Mouse (Mus musculus): ENCODE results near the gene Tmem268.

The Tmem268 gene

GRCm38 (mm10) chr4:63555111-63555510 is 3.5 kb upstream of the Tmem268 start:
- no peak for DNase-seq (ENCODE audit: low spot score in 2 of 2)

GRCm38 (mm10) chr4:63556665-63557064 is 1.9 kb upstream of the Tmem268 start:
- no peak for DNase-seq (ENCODE audit: low spot score in 2 of 2)

GRCm38 (mm10) chr4:63557124-63558059 is 1.2 kb upstream of the Tmem268 start:
- no peak for DNase-seq (ENCODE audit: low spot score in 2 of 2)

GRCm38 (mm10) chr4:63559127-63559697 is 631 bp downstream of the Tmem268 start:
- DNase-seq (ENCODE audit: low spot score in 2 of 2) = no peak

- no peak for DNase-seq (ENCODE audit: low spot score in 2 of 2)
Measured at GRCm38 (mm10) chr4:63560079-63560478, 1.5 kb downstream of the Tmem268 start.

- no peak for DNase-seq (ENCODE audit: low spot score in 2 of 2)
Measured at GRCm38 (mm10) chr4:63561861-63562675, 3.5 kb downstream of the Tmem268 start.

- no peak for DNase-seq (ENCODE audit: low spot score in 2 of 2)
Measured at GRCm38 (mm10) chr4:63562742-63563141, 4.2 kb downstream of the Tmem268 start.

- DNase-seq (ENCODE audit: low spot score in 2 of 2) = no peak
Measured at GRCm38 (mm10) chr4:63567712-63568390, 9.3 kb downstream of the Tmem268 start.

DNA sequence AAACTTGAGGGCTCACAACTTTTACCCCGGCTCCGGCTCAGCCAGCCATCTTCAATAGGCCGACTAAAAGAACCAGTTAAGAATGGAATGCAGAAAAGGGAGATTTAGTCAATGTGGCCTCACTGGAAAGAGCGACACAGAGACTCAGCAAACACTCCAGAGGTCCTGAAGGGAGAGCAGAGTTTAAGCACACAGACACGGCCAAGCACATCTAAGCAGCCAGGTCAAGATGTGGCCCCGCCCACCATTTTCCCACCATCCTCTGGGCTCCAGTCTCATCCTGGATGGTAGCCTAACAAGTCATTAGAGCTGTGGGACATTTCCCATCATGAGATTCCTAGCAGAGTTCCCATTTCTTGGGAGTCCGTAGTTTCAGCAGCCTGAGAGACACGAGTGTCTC is 10.7 kb downstream of the Tmem268 start:
- DNase-seq (ENCODE audit: low spot score in 2 of 2) = no peak

- DNase-seq (ENCODE audit: low spot score in 2 of 2) = no peak
Measured at GRCm38 (mm10) chr4:63570208-63570781, 11.7 kb downstream of the Tmem268 start.

GRCm38 (mm10) chr4:63572621-63573020 is 14.0 kb downstream of the Tmem268 start:
- no peak for DNase-seq (ENCODE audit: low spot score in 2 of 2)

GRCm38 (mm10) chr4:63579649-63580048 is 21.1 kb downstream of the Tmem268 start:
- DNase-seq (ENCODE audit: low spot score in 2 of 2) = no peak

GRCm38 (mm10) chr4:63580078-63580477 is 21.5 kb downstream of the Tmem268 start:
- no peak for DNase-seq (ENCODE audit: low spot score in 2 of 2)

DNA sequence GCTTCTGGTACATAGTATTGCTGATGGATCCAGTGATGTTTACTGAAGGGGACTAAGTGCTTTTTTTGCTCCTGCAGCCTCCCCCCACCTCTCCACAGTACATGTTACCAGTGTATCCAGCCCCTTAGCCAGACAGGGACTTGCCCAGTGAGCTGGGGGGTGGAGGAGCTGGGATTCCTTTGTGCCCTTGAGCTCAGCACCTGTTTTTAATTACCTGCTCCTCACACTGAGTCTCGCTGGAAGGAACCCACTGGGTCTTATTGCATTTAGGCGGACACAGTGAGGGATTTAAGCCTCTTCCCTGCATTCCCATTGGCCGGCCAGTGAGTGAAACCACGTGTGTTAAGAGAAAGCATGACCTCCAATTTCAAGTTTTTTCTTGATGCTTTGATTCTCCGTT is 24.0 kb downstream of the Tmem268 start:
- DNase-seq (ENCODE audit: low spot score in 2 of 2) = no peak

- DNase-seq (ENCODE audit: low spot score in 2 of 2) = no peak
Measured at GRCm38 (mm10) chr4:63585216-63585615, 26.6 kb downstream of the Tmem268 start.

DNA sequence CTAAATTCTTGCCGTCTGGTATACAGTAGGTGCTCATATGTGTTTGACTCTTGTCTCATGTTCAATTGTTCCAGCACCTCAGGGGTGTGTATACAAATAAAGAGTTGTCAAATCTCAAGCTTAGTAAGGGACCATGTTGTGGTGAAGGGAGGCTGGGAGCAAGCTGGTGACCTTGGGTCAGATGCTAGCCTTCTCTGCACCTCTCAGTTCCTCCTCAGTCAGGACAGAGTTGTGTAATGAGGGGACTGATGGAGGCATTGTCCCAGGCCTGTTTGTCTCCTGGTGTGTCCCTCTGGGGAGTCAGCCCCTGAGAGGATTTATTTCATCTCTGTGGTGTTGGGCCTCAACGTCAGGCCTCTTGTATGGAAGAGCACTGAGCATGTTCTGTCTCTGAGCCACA is 27.7 kb downstream of the Tmem268 start:
- DNase-seq (ENCODE audit: low spot score in 2 of 2) = no peak

DNA sequence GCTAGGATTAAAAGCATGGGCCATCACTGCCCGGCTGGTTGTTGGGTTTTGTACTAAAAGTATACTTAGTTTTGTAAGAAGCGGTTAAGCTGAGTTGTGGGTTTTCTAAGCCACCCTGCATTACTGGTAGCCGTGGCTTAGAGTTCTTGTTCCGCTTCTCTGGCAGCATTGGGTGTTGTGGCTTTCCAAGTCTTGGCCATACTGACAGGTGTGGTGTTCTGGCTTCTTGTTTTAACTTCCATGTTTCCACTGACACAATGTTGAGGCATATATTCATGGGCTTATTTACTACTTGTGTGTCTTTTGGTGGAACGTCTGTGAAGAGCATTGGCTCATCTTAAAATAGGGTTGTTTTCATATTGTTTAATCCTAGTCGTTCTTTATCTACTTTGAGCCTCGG is 31.4 kb downstream of the Tmem268 start:
- no peak for DNase-seq (ENCODE audit: low spot score in 2 of 2)

- no peak for DNase-seq (ENCODE audit: low spot score in 2 of 2)
Measured at GRCm38 (mm10) chr4:63590538-63590937, 32.0 kb downstream of the Tmem268 start.

- no peak for DNase-seq (ENCODE audit: low spot score in 2 of 2)
Measured at GRCm38 (mm10) chr4:63594459-63595110, 36.0 kb downstream of the Tmem268 start.

- no peak for DNase-seq (ENCODE audit: low spot score in 2 of 2)
Measured at GRCm38 (mm10) chr4:63595259-63595658, 36.7 kb downstream of the Tmem268 start.

GRCm38 (mm10) chr4:63596010-63596409 is 37.4 kb downstream of the Tmem268 start:
- DNase-seq (ENCODE audit: low spot score in 2 of 2) = no peak
